ENCODE assay signal across 8 mouse cellular contexts in the genomic region with DNA sequence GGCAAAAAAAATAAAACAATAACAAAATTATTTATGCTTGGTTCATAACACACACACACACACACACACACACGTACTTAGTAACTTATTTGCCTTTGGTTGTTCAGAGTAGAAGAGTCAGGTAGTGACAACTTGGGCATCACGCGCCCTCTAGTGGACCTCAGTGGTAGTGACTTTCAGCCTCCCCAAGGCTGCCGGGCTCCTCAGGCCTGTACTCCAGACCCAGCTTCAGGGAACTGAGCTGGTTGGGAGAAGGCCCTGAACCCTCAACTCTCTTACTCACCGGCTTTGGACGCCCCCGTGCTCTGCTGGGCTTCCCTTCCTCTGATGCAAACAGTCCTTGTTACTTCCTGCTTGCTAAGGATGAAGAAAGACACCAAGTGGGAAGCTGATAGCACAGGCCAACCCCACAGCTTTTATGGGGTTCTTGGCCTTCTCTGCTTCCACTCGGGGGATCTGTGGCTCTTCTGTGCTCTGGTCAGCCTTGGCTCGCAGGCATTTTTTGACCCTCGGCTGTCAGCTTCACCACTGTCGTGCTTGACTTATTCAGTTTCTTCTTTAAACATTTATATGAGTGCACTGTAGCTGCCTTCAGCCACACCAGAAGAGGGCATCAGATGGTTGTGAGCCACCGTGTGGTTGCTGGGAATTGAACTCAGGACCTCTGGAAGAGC. TPM values are rescaled to one million over a fixed set of nuclear protein-coding genes. Genes with fewer than 3 reads are reported as not detected.
DNase-seq lines count a peak whose midpoint lies in the region; ATAC-seq and TF ChIP-seq lines count a peak whose summit lies in the region.

No protein-coding gene starts in this region.

- H3K4me3 ChIP-seq in MEL (ENCODE audit: control insufficient read depth in 1 of 2, insufficient read depth in 1 of 2, low read depth in 2 of 2, low read length in 2 of 2): peak overlapping the region; percentile 19 to 27; a peak in 3 of 4 replicates
- no peak overlapping the region for H3K4me3 ChIP-seq in forebrain, embryonic 16.5 days (replicated peaks; ENCODE audit: low read length)
- H3K4me3 ChIP-seq in lung, embryonic 16.5 days (ENCODE audit: low read length): no peak overlapping the region
- no peak overlapping the region for H3K4me3 ChIP-seq in olfactory bulb, adult 2 months (ENCODE audit: insufficient read depth, low read depth, low read length)

- peaks cover 0 to 13% of the 10 kb centered on the region in 2 experiments; a peak in 2 of 4 replicates for H3K4me1 ChIP-seq in MEL (ENCODE audit: control insufficient read depth in 1 of 2, insufficient read depth in 2 of 2, low read length in 2 of 2)
- H3K4me1 ChIP-seq in forebrain, embryonic 16.5 days (replicated peaks; ENCODE audit: control insufficient read depth, insufficient read depth, low read length): no peaks in the 10 kb centered on the region
- H3K4me1 ChIP-seq in lung, embryonic 16.5 days (replicated peaks; ENCODE audit: control insufficient read depth, insufficient read depth, low read length): peaks cover 12% of the 10 kb centered on the region
- H3K4me1 ChIP-seq in olfactory bulb, adult 2 months (ENCODE audit: control insufficient read depth, insufficient read depth, low read length): peaks cover 14% of the 10 kb centered on the region

- H3K79me2 ChIP-seq in MEL (ENCODE audit: control insufficient read depth, insufficient read depth, low read length, poor library complexity): no peaks in the 10 kb centered on the region

- 12% methylated on average over 12 of the region's 12 CpGs for WGBS in forebrain, embryonic 16.5 days
- 7% methylated on average over 12 of the region's 12 CpGs for WGBS in lung, embryonic 16.5 days
- WGBS in olfactory bulb, adult 2 months: 6% methylated on average over 12 of the region's 12 CpGs

- no peaks in the 10 kb centered on the region for H3K27me3 ChIP-seq in MEL (ENCODE audit: control insufficient read depth in 1 of 2, insufficient read depth in 2 of 2, low read length in 2 of 2)
- 0 out of 2 replicates have a peak, but pooled peaks cover 2% of the 10 kb centered on the region for H3K27me3 ChIP-seq in forebrain, embryonic 16.5 days (replicated peaks; ENCODE audit: control insufficient read depth, insufficient read depth, low read length)
- no peaks in the 10 kb centered on the region for H3K27me3 ChIP-seq in lung, embryonic 16.5 days (ENCODE audit: control insufficient read depth, insufficient read depth, low read depth, low read length)

- H3K36me3 ChIP-seq in MEL (ENCODE audit: control insufficient read depth in 1 of 2, insufficient read depth in 2 of 2, low read length in 2 of 2): no peaks in the 10 kb centered on the region
- no peaks in the 10 kb centered on the region for H3K36me3 ChIP-seq in forebrain, embryonic 16.5 days (ENCODE audit: control insufficient read depth, insufficient read depth)
- no peaks in the 10 kb centered on the region for H3K36me3 ChIP-seq in lung, embryonic 16.5 days (ENCODE audit: control insufficient read depth, insufficient read depth, low read length)

- TF ChIP-seq EP300 in MEL (IDR thresholded peaks at IDR 0.05; ENCODE audit: low read depth in 1 of 2, low read length in 2 of 2): no peak

- intact Hi-C loops in heart, postnatal 25 days (cut with DNase I): loop anchor here (1.0 kb wide), 1 partner anchor 93 kb away; no protein-coding TSS in a partner anchor

- no peaks in the 10 kb centered on the region for H3K9me3 ChIP-seq in MEL (replicated peaks; ENCODE audit: insufficient read depth, low read length)
- no peaks in the 10 kb centered on the region for H3K9me3 ChIP-seq in forebrain, embryonic 16.5 days (ENCODE audit: control insufficient read depth, low read length)
- H3K9me3 ChIP-seq in lung, embryonic 16.5 days (ENCODE audit: control insufficient read depth, low read length): no peaks in the 10 kb centered on the region

- peak; percentile 94 for DNase-seq in MEL (ENCODE audit: low read depth, low spot score)
- peak; percentile 91 to 93 for DNase-seq in cerebellum, adult 18-20 months
- peak; percentile 71 for DNase-seq in heart, postnatal 25 days (ENCODE audit: low spot score)
- peak; percentile 71 to 93 for DNase-seq in layer of hippocampus, adult 18-20 months (ENCODE audit: low spot score in 2 of 2)
- DNase-seq in thymus, postnatal 0 days (ENCODE audit: low spot score): peak; percentile 89

- H3K4me2 ChIP-seq in forebrain, embryonic 16.5 days (ENCODE audit: low read length): no peak overlapping the region
- no peak overlapping the region for H3K4me2 ChIP-seq in lung, embryonic 16.5 days (ENCODE audit: low read depth, low read length)

- peak; percentile 89 for ATAC-seq in forebrain, embryonic 16.5 days
- peak; percentile 87 for ATAC-seq in lung, embryonic 16.5 days (ENCODE audit: low read depth)

- no peak for TF ChIP-seq POLR2A in MEL (IDR thresholded peaks at IDR 0.05; ENCODE audit: control insufficient read depth in 1 of 2, insufficient read depth in 1 of 2, low read depth in 1 of 2, low read length in 2 of 2, poor library complexity in 1 of 2)
- no peak for TF ChIP-seq POLR2A in olfactory bulb, adult 2 months (IDR thresholded peaks at IDR 0.05; ENCODE audit: insufficient read depth, low read depth, low read length)

- TF ChIP-seq RAD21 in MEL (IDR thresholded peaks at IDR 0.05; ENCODE audit: low read depth, low read length): peak; percentile 80

- H3K9ac ChIP-seq in MEL (ENCODE audit: control insufficient read depth, low read depth, low read length, poor library complexity, severe bottlenecking): peak overlapping the region; percentile 60
- no peak overlapping the region for H3K9ac ChIP-seq in forebrain, embryonic 16.5 days (replicated peaks; ENCODE audit: low read depth, low read length)
- no peak overlapping the region for H3K9ac ChIP-seq in lung, embryonic 16.5 days (ENCODE audit: low read length)

- peak overlapping the region; percentile 65 for H3K27ac ChIP-seq in MEL (ENCODE audit: control insufficient read depth, low read depth, low read length)
- H3K27ac ChIP-seq in forebrain, embryonic 16.5 days (ENCODE audit: low read length): no peak overlapping the region
- H3K27ac ChIP-seq in lung, embryonic 16.5 days (ENCODE audit: low read length): peak overlapping the region; percentile 41; the same call in 1 of the 2 replicates
- peak overlapping the region; percentile 72 for H3K27ac ChIP-seq in olfactory bulb, adult 2 months (ENCODE audit: insufficient read depth, low read depth, low read length)

- TF ChIP-seq CTCF in MEL (IDR thresholded peaks at IDR 0.05 in 2 of 3, conservative IDR thresholded peaks at IDR 0.05 in 1 of 3; ENCODE audit: control insufficient read depth in 1 of 3, insufficient read depth in 1 of 3, low read depth in 2 of 3, low read length in 3 of 3, poor library complexity in 1 of 3, severe bottlenecking in 1 of 3): peak; percentile 87 to 95 (median 89)
- TF ChIP-seq CTCF in olfactory bulb, adult 2 months (IDR thresholded peaks at IDR 0.05; ENCODE audit: insufficient read depth, low read depth, low read length): peak; percentile 75; the same call in 1 of the 2 replicates

TF ChIP-seq in MEL, 35 proteins besides CTCF, POLR2A, EP300 and RAD21 (continues in another document):
- TF ChIP-seq SIN3A (IDR thresholded peaks at IDR 0.05; ENCODE audit: low read length): peak; percentile 57; the same call in 1 of the 2 replicates
- no peak for TF ChIP-seq TCF12 (IDR thresholded peaks at IDR 0.05; ENCODE audit: low read depth, low read length)
- TF ChIP-seq ZC3H11A (IDR thresholded peaks at IDR 0.05; ENCODE audit: low read depth, low read length): peak; percentile 58
- 0 out of 2 replicates have a peak, but pooled peaks have one; percentile 7 for TF ChIP-seq MAX (IDR thresholded peaks at IDR 0.05; ENCODE audit: low read length)
- no peak for TF ChIP-seq ZKSCAN1 (IDR thresholded peaks at IDR 0.05; ENCODE audit: low read depth, low read length)
- no peak for TF ChIP-seq MAFK (IDR thresholded peaks at IDR 0.05; ENCODE audit: borderline replicate concordance, low read depth, low read length)

RNA-seq across cellular contexts. Expression of a gene that starts 15.4 kb away (rescaled TPM):
- total RNA-seq in MEL (2012; rRNA removed): 35.5 and 36.0 TPM in 2 replicates
- 10 to 100 TPM in 1 of 2 experiments, not detected in 1; 64.1 TPM for polyA plus RNA-seq in MEL (2012; ENCODE audit: insufficient read depth in 1 of 2, insufficient read length in 2 of 2, low read depth in 1 of 2, low replicate concordance in 2 of 2, missing spikeins in 1 of 2)
- polyA plus RNA-seq in forebrain, embryonic 16.5 days (2015; fragmentation: Nextera tagmentation; extraction: Ambion mirVana): 66.2 and 79.4 TPM in 2 replicates
- 10 to 100 TPM; 63.5 to 64.1 TPM for total RNA-seq in heart, postnatal 25 days (2021)
- 10 to 100 TPM; 77.3 to 80.3 TPM for total RNA-seq in layer of hippocampus, adult 18-20 months (2021)
- polyA plus RNA-seq in lung, embryonic 16.5 days (2015; fragmentation: Nextera tagmentation; extraction: Ambion mirVana): 76.3 and 83.2 TPM in 2 replicates
- polyA plus RNA-seq in olfactory bulb, adult 2 months (2012; ENCODE audit: insufficient read depth, insufficient read length, low replicate concordance, missing spikeins): not detected in 2 replicates
- 38.0 and 40.9 TPM in 2 replicates for polyA plus RNA-seq in thymus, postnatal 0 days (2015; fragmentation: Nextera tagmentation; extraction: Ambion mirVana)

RNA-seq across cellular contexts. Expression of a gene that starts 45.9 kb away (rescaled TPM):
- 0.39 TPM in 1 of 2 replicates, not detected in the other for total RNA-seq in MEL (2012; rRNA removed)
- not detected for polyA plus RNA-seq in MEL (2012; ENCODE audit: insufficient read depth in 1 of 2, insufficient read length in 2 of 2, low read depth in 1 of 2, low replicate concordance in 2 of 2, missing spikeins in 1 of 2)
- 11.4 and 11.6 TPM in 2 replicates for polyA plus RNA-seq in forebrain, embryonic 16.5 days (2015; fragmentation: Nextera tagmentation; extraction: Ambion mirVana)
- total RNA-seq in heart, postnatal 25 days (2021): 10 to 100 TPM; 36.6 to 37.2 TPM
- total RNA-seq in layer of hippocampus, adult 18-20 months (2021): 10 to 100 TPM; 24.3 to 27.3 TPM
- polyA plus RNA-seq in lung, embryonic 16.5 days (2015; fragmentation: Nextera tagmentation; extraction: Ambion mirVana): 52.3 and 61.9 TPM in 2 replicates
- not detected in 2 replicates for polyA plus RNA-seq in olfactory bulb, adult 2 months (2012; ENCODE audit: insufficient read depth, insufficient read length, low replicate concordance, missing spikeins)
- 9.7 and 10.2 TPM in 2 replicates for polyA plus RNA-seq in thymus, postnatal 0 days (2015; fragmentation: Nextera tagmentation; extraction: Ambion mirVana)

RNA-seq across cellular contexts. Expression of a gene that starts 57.1 kb away (rescaled TPM):
- 29.6 and 35.9 TPM in 2 replicates for total RNA-seq in MEL (2012; rRNA removed)
- 10 to 100 TPM in 1 of 2 experiments, not detected in 1; 60.2 TPM for polyA plus RNA-seq in MEL (2012; ENCODE audit: insufficient read depth in 1 of 2, insufficient read length in 2 of 2, low read depth in 1 of 2, low replicate concordance in 2 of 2, missing spikeins in 1 of 2)
- polyA plus RNA-seq in forebrain, embryonic 16.5 days (2015; fragmentation: Nextera tagmentation; extraction: Ambion mirVana): 170 and 177 TPM in 2 replicates
- total RNA-seq in heart, postnatal 25 days (2021): 10 to 100 TPM; 29.5 to 31.5 TPM
- 10 to 100 TPM; 28.5 to 28.6 TPM for total RNA-seq in layer of hippocampus, adult 18-20 months (2021)
- polyA plus RNA-seq in lung, embryonic 16.5 days (2015; fragmentation: Nextera tagmentation; extraction: Ambion mirVana): 89.1 and 92.9 TPM in 2 replicates
- not detected in 2 replicates for polyA plus RNA-seq in olfactory bulb, adult 2 months (2012; ENCODE audit: insufficient read depth, insufficient read length, low replicate concordance, missing spikeins)
- polyA plus RNA-seq in thymus, postnatal 0 days (2015; fragmentation: Nextera tagmentation; extraction: Ambion mirVana): 91.8 and 92.5 TPM in 2 replicates

Comparison
In these comparisons a context has a peak if more than half of its experiments do, and no peak if none do; other contexts are left out.
1. H3K4me3 ChIP-seq: peak in MEL (2 of 2); none in forebrain, embryonic 16.5 days (single experiment), lung, embryonic 16.5 days (single experiment) and olfactory bulb, adult 2 months (single experiment).
2. RNA of a gene that starts 45.9 kb away (polyA plus RNA-seq): not detected in olfactory bulb, adult 2 months, 52.3 to 61.9 TPM in lung, embryonic 16.5 days, 11.4 to 11.6 TPM in forebrain, embryonic 16.5 days and 9.7 to 10.2 TPM in thymus, postnatal 0 days; not detected in MEL; every median in the first group is over 10 times any median in the second.
3. Peak in every context shown above with its lines, with median percentiles within 50 percentile points of each other: DNase-seq.